Mouse (Mus musculus): Measurements from ENCODE around the gene Rad23a.

Rad23a gene

GRCm38 (mm10) chr8:84786801-84787467 is 53.5 kb downstream of the Rad23a start:
- DNase-seq, result peak; percentile 44

- DNase-seq, result peak; percentile 76
Observed at GRCm38 (mm10) chr8:84785756-84786677, 54.4 kb downstream of the Rad23a start.

GRCm38 (mm10) chr8:84785506-84785755 is 55.0 kb downstream of the Rad23a start:
- no peak for DNase-seq

- peak; percentile 77 for DNase-seq
Observed at GRCm38 (mm10) chr8:84784681-84785505, 55.6 kb downstream of the Rad23a start.
